Mouse (Mus musculus) testis, adult 2 months (tissue): ENCODE measurements around the gene Mybbp1a. TPM values are rescaled to one million over a fixed set of nuclear protein-coding genes. Genes with fewer than 3 reads are reported as not detected.
"Not testable (repeated sequence)": the region's sequence is repeated elsewhere in the genome, so short reads cannot be mapped to it uniquely, and the experiment has no call there.

Experiments used
- H3K27ac ChIP-seq: fragments of 200-500 bp; 2 replicates; pipeline ENCODE4 v1.5.1; 2012; ENCODE audit warnings: low read depth, low read length; ENCODE audit not compliant: control insufficient read depth, insufficient read depth
- H3K27me3 ChIP-seq: fragments of 200-500 bp; 2 replicates; pipeline ENCODE4 v1.6.1; 2012; ENCODE audit warnings: mild to moderate bottlenecking, low read length, moderate library complexity; ENCODE audit not compliant: control insufficient read depth, insufficient read depth
- H3K36me3 ChIP-seq: fragments of 200-500 bp; 2 replicates; pipeline ENCODE4 v1.6.1; 2012; ENCODE audit warnings: mild to moderate bottlenecking, low read length; ENCODE audit not compliant: control insufficient read depth, insufficient read depth
- H3K4me1 ChIP-seq: fragments of 200-500 bp; 2 replicates; pipeline ENCODE4 v1.6.1; 2012; ENCODE audit warnings: low read length; ENCODE audit not compliant: control insufficient read depth, insufficient read depth
- H3K4me3 ChIP-seq: fragments of 200-500 bp; 2 replicates; pipeline ENCODE4 v1.5.1; 2012; ENCODE audit warnings: low read depth, mild to moderate bottlenecking, low read length, moderate library complexity, mixed read lengths; ENCODE audit not compliant: control insufficient read depth
- CTCF ChIP-seq: fragments of 200-500 bp; IDR thresholded peaks from 2 replicates; pipeline ENCODE4 v1.5.1; 2012; ENCODE audit warnings: low read depth, mild to moderate bottlenecking, inconsistent platforms, low read length, moderate library complexity; ENCODE audit not compliant: control insufficient read depth, insufficient read depth, insufficient replicate concordance
- POLR2A ChIP-seq: fragments of 200-500 bp; IDR thresholded peaks from 2 replicates; pipeline ENCODE4 v1.6.1; 2012; ENCODE audit warnings: low read depth, mild to moderate bottlenecking, inconsistent platforms, low read length, moderate library complexity; ENCODE audit not compliant: control insufficient read depth
- polyA plus RNA-seq: library from polyadenylated mRNA; depleted of rRNA; stranded (reverse); fragments of >200 nt; gene quantifications from 2 replicates; pipeline ENCODE4 v1.2.3, GENCODE M21; 2012

The Mybbp1a gene
- polyA plus RNA-seq, 1 experiment: 13.6 TPM

DNA sequence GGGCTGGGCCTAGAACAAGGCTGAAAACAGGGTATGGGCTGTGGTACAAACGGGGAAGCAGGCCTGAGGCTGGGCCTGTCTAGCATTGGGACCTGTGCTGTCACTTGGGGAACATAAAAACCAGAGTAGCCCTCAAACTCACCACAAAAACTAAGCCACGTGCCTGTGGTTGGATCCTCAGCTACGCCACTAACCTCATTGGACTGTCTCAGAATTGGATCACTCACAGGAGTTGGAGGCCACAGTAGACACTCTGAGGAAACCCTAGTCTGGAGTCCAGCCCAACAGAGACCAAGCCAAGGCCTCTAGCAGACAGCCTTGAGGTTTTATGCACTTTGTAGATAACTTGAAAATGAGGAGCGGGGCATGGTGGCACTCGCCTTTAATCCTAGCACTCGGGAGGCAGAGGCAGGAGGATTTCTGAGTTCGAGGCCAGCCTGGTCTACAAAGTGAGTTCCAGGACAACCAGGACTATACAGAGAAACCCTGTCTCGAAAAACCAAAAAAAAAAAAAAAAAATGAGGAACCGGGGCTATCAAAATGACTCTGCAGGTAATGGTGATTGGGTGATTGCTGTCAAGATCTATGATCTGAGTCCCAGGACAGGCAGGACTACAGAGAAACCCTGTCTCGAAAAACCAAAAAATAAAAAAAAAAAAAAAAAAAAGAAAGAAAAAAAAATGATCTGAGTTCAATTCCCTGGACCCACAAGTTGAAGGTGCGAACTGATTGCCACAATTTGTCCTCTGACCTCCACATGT, 19.5 kb upstream of the Mybbp1a start:
- no peak for TF ChIP-seq CTCF
- no peak for TF ChIP-seq POLR2A
- no peak overlapping the region for H3K4me3 ChIP-seq
- no peaks in the 10 kb centered on the region for H3K27me3 ChIP-seq
- no peaks in the 10 kb centered on the region for H3K36me3 ChIP-seq
- no peak overlapping the region for H3K27ac ChIP-seq
- H3K4me1 ChIP-seq: no peaks in the 10 kb centered on the region; the same call in 1 of the 2 replicates

- TF ChIP-seq CTCF (no peak), POLR2A (no peak)
- H3K27ac ChIP-seq: no peak overlapping the region
- H3K36me3 ChIP-seq: no peaks in the 10 kb centered on the region
- no peak overlapping the region for H3K4me3 ChIP-seq
- no peaks in the 10 kb centered on the region for H3K27me3 ChIP-seq
- H3K4me1 ChIP-seq: no peaks in the 10 kb centered on the region
Measured at GRCm38 (mm10) chr11:72423686-72424085, 17.5 kb upstream of the Mybbp1a start.

DNA sequence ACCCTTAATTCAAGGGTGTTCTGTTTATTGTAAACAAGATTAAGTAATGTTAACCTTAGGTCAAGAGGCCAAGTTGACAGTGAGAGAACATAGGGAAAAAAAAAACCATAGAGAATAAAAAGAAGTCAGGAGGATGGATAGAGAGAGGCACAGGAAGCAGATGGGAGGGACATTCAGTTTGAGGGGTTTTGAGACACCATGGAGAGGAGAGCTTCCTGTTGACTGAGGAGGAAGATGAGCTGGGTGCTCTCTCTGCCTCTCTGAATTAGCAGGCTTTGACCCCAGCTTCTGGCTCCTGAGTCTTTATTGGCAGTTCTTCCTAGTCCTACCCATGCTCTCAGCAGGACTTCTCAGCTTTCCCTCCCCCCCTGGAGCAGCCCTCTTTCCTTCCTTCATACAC, 16.0 kb upstream of the Mybbp1a start:
- H3K36me3 ChIP-seq: no peaks in the 10 kb centered on the region
- no peaks in the 10 kb centered on the region for H3K27me3 ChIP-seq
- no peak overlapping the region for H3K4me3 ChIP-seq
- TF ChIP-seq CTCF: no peak
- TF ChIP-seq POLR2A: no peak
- H3K4me1 ChIP-seq: no peaks in the 10 kb centered on the region
- H3K27ac ChIP-seq: no peak overlapping the region

- TF ChIP-seq CTCF (no peak), POLR2A (no peak)
Measured at GRCm38 (mm10) chr11:72426884-72427283, 14.3 kb upstream of the Mybbp1a start.

DNA sequence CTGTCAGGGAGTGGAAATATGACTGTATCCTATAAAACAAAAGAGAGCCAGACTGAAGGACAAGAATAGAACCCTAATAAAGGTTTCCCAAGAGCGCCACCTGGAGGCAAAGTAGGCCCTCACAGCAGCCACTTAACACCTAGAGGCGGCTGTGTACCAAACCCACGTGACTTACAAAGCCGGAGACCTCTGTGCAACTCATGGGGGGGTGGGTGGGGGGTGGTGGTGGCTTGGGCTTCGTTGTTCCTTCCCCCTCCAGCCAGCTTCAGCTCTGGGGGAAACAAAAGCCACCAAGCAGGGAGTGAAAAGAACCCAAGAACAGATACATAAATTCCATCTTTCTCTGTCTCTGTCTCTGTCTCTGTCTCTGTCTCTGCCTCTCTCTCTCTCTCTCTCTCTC, 12.5 kb upstream of the Mybbp1a start:
- Histone ChIP-seq H3K27me3 (no peaks in the 10 kb centered on the region), H3K4me3 (no peak overlapping the region), H3K36me3 (no peaks in the 10 kb centered on the region), H3K27ac (no peak overlapping the region), H3K4me1 (no peaks in the 10 kb centered on the region)
- TF ChIP-seq CTCF: peak; percentile 63; the same call in 1 of the 2 replicates
- no peak for TF ChIP-seq POLR2A

More at GRCm38 (mm10) chr11:72426884-72427283, 14.3 kb upstream of the Mybbp1a start:
- H3K4me3 ChIP-seq: no peak overlapping the region
- no peaks in the 10 kb centered on the region for H3K4me1 ChIP-seq
- H3K27ac ChIP-seq: no peak overlapping the region
- H3K27me3 ChIP-seq: no peaks in the 10 kb centered on the region
- H3K36me3 ChIP-seq: no peaks in the 10 kb centered on the region

GRCm38 (mm10) chr11:72429288-72429690, 11.9 kb upstream of the Mybbp1a start:
- H3K4me3 ChIP-seq: no peak overlapping the region
- H3K27me3 ChIP-seq: no peaks in the 10 kb centered on the region
- H3K27ac ChIP-seq: no peak overlapping the region
- no peaks in the 10 kb centered on the region for H3K36me3 ChIP-seq
- no peaks in the 10 kb centered on the region for H3K4me1 ChIP-seq
- TF ChIP-seq CTCF: peak; percentile 65; the same call in 1 of the 2 replicates
- no peak for TF ChIP-seq POLR2A

GRCm38 (mm10) chr11:72430311-72431068, 10.7 kb upstream of the Mybbp1a start:
- H3K4me1 ChIP-seq, H3K27ac ChIP-seq, H3K27me3 ChIP-seq, H3K4me3 ChIP-seq, H3K36me3 ChIP-seq: not testable (repeated sequence)
